Mouse (Mus musculus): ENCODE results near the gene Prtg. TPM values are rescaled to one million over a fixed set of nuclear protein-coding genes. Genes with fewer than 3 reads are reported as not detected.
A peak's percentile ranks its signal among the peaks of the same experiment; 100 is the strongest.

The Prtg gene
- total RNA-seq, 1 experiment from 2014 or later = not detected

- ATAC-seq (replicated peaks; ENCODE audit: insufficient number of reproducible peaks, low FRiP score, low TSS enrichment, poor library complexity, severe bottlenecking) = no peak
Measured at GRCm38 (mm10) chr9:72881026-72881768, 74.5 kb downstream of the Prtg start.

GRCm38 (mm10) chr9:72883940-72884339 lies 77.3 kb downstream of the Prtg start:
- ATAC-seq (replicated peaks; ENCODE audit: insufficient number of reproducible peaks, low FRiP score, low TSS enrichment, poor library complexity, severe bottlenecking) = 0 out of 2 replicates have a peak, but pooled peaks have one; percentile 22

- ATAC-seq (replicated peaks; ENCODE audit: insufficient number of reproducible peaks, low FRiP score, low TSS enrichment, poor library complexity, severe bottlenecking) = no peak
Measured at GRCm38 (mm10) chr9:72889777-72890176, 83.1 kb downstream of the Prtg start.

- ATAC-seq (replicated peaks; ENCODE audit: insufficient number of reproducible peaks, low FRiP score, low TSS enrichment, poor library complexity, severe bottlenecking) = no peak
Measured at GRCm38 (mm10) chr9:72890499-72891085, 83.9 kb downstream of the Prtg start.

- no peak for ATAC-seq (replicated peaks; ENCODE audit: insufficient number of reproducible peaks, low FRiP score, low TSS enrichment, poor library complexity, severe bottlenecking)
Measured at GRCm38 (mm10) chr9:72892761-72893160, 86.1 kb downstream of the Prtg start.

GRCm38 (mm10) chr9:72894796-72895352 lies 88.2 kb downstream of the Prtg start:
- ATAC-seq (replicated peaks; ENCODE audit: insufficient number of reproducible peaks, low FRiP score, low TSS enrichment, poor library complexity, severe bottlenecking) = no peak

GRCm38 (mm10) chr9:72902057-72902456 lies 95.4 kb downstream of the Prtg start:
- no peak for ATAC-seq (replicated peaks; ENCODE audit: insufficient number of reproducible peaks, low FRiP score, low TSS enrichment, poor library complexity, severe bottlenecking)

- ATAC-seq (replicated peaks; ENCODE audit: insufficient number of reproducible peaks, low FRiP score, low TSS enrichment, poor library complexity, severe bottlenecking) = no peak
Measured at GRCm38 (mm10) chr9:72902611-72903010, 95.9 kb downstream of the Prtg start.

- ATAC-seq (replicated peaks; ENCODE audit: insufficient number of reproducible peaks, low FRiP score, low TSS enrichment, poor library complexity, severe bottlenecking) = no peak
Measured at GRCm38 (mm10) chr9:72906693-72907103, 100.0 kb downstream of the Prtg start.

GRCm38 (mm10) chr9:72911381-72911780 lies 104.7 kb downstream of the Prtg start:
- ATAC-seq (replicated peaks; ENCODE audit: insufficient number of reproducible peaks, low FRiP score, low TSS enrichment, poor library complexity, severe bottlenecking) = no peak

GRCm38 (mm10) chr9:72913551-72913950 lies 106.9 kb downstream of the Prtg start:
- ATAC-seq (replicated peaks; ENCODE audit: insufficient number of reproducible peaks, low FRiP score, low TSS enrichment, poor library complexity, severe bottlenecking) = no peak

- ATAC-seq (replicated peaks; ENCODE audit: insufficient number of reproducible peaks, low FRiP score, low TSS enrichment, poor library complexity, severe bottlenecking) = no peak
Measured at GRCm38 (mm10) chr9:72915728-72916127, 109.1 kb downstream of the Prtg start.

GRCm38 (mm10) chr9:72923068-72923467 lies 116.4 kb downstream of the Prtg start:
- no peak for ATAC-seq (replicated peaks; ENCODE audit: insufficient number of reproducible peaks, low FRiP score, low TSS enrichment, poor library complexity, severe bottlenecking)

GRCm38 (mm10) chr9:72925021-72925934 lies 118.6 kb downstream of the Prtg start, which contains the start of gene Pygo1:
Gene Pygo1, plus strand, starts transcription at chr9:72925645.
- ATAC-seq (replicated peaks; ENCODE audit: insufficient number of reproducible peaks, low FRiP score, low TSS enrichment, poor library complexity, severe bottlenecking) = no peak

GRCm38 (mm10) chr9:72925935-72926258 lies 119.2 kb downstream of the Prtg start:
- no peak for ATAC-seq (replicated peaks; ENCODE audit: insufficient number of reproducible peaks, low FRiP score, low TSS enrichment, poor library complexity, severe bottlenecking)

GRCm38 (mm10) chr9:72931166-72931790 lies 124.6 kb downstream of the Prtg start:
- ATAC-seq (replicated peaks; ENCODE audit: insufficient number of reproducible peaks, low FRiP score, low TSS enrichment, poor library complexity, severe bottlenecking) = no peak

GRCm38 (mm10) chr9:72935309-72935708 lies 128.6 kb downstream of the Prtg start:
- no peak for ATAC-seq (replicated peaks; ENCODE audit: insufficient number of reproducible peaks, low FRiP score, low TSS enrichment, poor library complexity, severe bottlenecking)

GRCm38 (mm10) chr9:72936301-72936700 lies 129.6 kb downstream of the Prtg start:
- ATAC-seq (replicated peaks; ENCODE audit: insufficient number of reproducible peaks, low FRiP score, low TSS enrichment, poor library complexity, severe bottlenecking) = no peak

GRCm38 (mm10) chr9:72943424-72943823 lies 136.8 kb downstream of the Prtg start:
- ATAC-seq (replicated peaks; ENCODE audit: insufficient number of reproducible peaks, low FRiP score, low TSS enrichment, poor library complexity, severe bottlenecking) = no peak

Data from monocyte, adult 5-6 weeks (primary cell).